Mouse (Mus musculus): ENCODE data around the gene Mfap5.

GRCm38 (mm10) chr6:122523289-122523688 is 17.6 kb downstream of the Mfap5 start:
- TF ChIP-seq ZNF384 (IDR thresholded peaks at IDR 0.05; ENCODE audit: low read depth, low read length) (no peak), MAFK (IDR thresholded peaks at IDR 0.05; ENCODE audit: borderline replicate concordance, low read depth, low read length) (no peak), POLR2A (IDR thresholded peaks at IDR 0.05; ENCODE audit: control insufficient read depth in 1 of 2, insufficient read depth in 1 of 2, low read depth in 1 of 2, low read length in 2 of 2, poor library complexity in 1 of 2) (no peak)
